Mouse (Mus musculus): ENCODE data around the gene Hist1h4k. TPM values are rescaled to one million over a fixed set of nuclear protein-coding genes. Genes with fewer than 3 reads are reported as not detected.

Hist1h4k gene
- not detected for polyA plus RNA-seq (2015; fragmentation: Illumina TruSeq; extraction: RNeasy Lipid Tissue Mini Kit (QIAGEN cat#74804); ENCODE audit: insufficient read depth, low read depth, low replicate concordance)

DNA sequence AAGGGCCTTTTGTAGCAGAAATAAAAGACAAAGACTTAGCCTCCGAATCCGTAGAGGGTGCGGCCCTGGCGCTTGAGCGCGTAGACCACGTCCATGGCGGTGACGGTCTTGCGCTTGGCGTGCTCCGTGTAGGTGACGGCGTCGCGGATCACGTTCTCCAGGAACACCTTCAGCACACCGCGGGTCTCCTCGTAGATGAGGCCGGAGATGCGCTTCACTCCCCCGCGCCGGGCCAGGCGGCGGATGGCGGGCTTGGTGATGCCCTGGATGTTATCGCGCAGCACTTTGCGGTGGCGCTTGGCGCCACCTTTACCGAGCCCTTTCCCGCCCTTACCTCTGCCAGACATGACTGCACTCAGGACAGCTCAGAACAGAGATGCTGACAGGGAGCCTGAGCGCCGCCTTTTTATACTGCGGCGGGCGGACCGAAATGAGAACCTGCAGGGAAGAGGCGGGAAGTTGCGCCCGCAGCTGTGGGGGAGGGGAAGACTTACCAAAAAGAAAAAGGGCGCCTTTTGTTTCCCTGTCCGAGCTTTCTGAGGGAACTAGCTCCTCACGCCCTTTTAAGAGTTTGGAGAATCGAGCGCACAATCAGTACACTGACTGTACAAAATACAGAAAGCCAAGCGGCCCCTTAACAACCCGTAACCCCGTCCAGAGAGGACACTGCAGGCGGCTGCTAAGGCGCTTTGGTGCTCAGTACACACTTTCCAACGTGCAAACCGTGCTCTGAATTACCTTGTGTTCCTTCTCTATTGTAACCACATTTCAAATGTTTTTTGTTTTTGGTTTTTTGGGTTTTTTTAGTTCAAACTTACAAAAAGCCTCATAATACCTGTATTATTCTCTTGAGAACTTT, at the start of gene Hist1h4k:
TSS of gene Hist1h4k (minus strand) at position 347 of the 859 bp plus-strand sequence.

DNA sequence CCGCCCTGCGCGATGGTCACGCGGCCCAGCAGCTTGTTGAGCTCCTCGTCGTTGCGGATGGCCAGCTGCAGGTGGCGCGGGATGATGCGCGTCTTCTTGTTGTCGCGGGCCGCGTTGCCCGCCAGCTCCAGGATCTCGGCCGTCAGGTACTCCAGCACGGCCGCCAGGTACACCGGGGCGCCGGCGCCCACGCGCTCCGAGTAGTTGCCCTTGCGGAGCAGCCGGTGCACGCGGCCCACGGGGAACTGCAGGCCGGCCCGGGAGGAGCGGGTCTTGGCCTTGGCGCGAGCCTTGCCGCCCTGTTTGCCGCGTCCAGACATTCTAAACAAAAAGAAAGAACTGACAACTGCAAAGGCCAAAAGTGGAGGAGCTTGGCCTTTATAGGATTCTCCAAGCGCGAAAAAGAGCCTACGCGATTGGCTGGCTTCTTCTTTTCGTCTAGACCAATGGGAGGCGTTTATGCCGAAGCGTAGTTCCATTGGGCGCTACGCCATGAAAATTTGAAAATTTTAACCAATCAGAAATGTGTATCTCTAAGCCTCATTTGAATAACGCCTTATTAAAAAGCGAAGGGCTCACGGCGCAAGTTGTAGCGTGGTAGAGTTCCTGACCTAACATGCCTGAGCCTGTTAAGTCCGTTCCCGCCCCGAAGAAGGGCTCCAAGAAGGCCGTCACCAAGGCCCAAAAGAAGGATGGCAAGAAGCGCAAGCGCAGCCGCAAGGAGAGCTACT, 36.8 kb upstream of the Hist1h4k start, which contains the start of the genes Hist1h2an and Hist1h2bp:
TSS of gene Hist1h2an (minus strand) at position 320 of the 731 bp plus-strand sequence.
TSS of gene Hist1h2bp (plus strand) at position 563 of the 731 bp plus-strand sequence.

DNA sequence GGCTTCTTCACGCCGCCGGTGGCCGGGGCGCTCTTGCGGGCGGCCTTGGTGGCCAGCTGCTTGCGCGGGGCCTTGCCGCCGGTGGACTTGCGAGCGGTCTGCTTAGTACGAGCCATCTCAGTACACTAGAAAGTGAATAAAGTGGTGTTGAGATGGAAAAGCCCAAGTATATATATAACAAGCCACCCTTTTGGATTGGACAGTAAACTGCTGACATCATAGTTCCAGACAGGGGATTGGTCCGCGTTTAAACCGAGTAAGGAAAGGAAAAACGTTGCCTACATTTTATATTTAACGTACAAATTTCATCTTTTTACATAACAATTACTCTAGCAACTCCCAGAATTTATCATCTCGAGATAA, 32.9 kb upstream of the Hist1h4k start, which contains the start of gene Hist1h3i:
TSS of gene Hist1h3i (minus strand) at position 116 of the 363 bp plus-strand sequence.

DNA sequence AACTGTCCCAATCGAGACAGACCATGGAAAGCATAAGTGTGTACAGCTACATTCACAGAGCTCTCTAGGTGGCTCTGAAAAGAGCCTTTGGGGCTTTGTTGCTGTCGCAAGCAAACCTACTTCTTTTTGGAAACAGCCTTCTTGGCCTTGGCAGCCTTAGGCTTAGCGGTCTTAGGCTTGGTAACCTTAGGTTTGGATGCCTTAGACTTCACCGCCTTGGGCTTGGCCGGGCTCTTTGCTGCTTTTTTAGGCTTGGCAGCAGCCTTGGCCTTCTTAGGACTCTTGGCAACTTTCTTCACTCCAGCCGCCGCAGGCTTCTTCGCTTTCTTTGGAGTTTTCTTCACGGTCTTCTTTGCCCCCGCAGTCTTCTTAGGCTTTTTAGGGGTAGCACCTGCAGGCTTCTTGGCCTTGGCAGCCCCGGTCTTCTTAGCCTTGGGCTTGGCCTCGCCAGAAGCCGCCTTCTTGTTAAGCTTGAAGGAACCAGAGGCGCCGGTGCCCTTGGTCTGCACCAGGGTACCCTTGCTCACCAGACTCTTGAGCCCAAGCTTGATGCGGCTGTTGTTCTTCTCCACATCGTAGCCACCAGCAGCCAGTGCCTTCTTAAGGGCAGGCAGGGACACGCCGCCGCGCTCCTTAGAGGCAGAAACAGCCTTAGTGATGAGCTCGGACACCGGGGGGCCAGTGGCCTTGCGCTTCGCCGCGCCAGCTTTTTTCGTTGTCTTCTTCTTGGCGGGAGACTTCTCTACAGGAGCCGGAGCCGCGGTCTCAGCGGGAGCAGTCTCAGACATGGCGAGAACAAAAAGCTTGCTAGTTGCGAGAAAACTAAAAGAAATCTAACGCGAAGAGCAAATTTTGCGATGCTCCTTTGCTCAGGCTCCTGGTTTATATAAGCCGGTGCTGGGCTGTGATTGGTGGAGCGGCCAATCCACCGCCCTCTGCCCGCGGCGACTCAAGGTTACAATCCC, 29.7 kb upstream of the Hist1h4k start, which contains the start of gene Hist1h1b:
TSS of gene Hist1h1b (minus strand) at position 859 of the 965 bp plus-strand sequence.

DNA sequence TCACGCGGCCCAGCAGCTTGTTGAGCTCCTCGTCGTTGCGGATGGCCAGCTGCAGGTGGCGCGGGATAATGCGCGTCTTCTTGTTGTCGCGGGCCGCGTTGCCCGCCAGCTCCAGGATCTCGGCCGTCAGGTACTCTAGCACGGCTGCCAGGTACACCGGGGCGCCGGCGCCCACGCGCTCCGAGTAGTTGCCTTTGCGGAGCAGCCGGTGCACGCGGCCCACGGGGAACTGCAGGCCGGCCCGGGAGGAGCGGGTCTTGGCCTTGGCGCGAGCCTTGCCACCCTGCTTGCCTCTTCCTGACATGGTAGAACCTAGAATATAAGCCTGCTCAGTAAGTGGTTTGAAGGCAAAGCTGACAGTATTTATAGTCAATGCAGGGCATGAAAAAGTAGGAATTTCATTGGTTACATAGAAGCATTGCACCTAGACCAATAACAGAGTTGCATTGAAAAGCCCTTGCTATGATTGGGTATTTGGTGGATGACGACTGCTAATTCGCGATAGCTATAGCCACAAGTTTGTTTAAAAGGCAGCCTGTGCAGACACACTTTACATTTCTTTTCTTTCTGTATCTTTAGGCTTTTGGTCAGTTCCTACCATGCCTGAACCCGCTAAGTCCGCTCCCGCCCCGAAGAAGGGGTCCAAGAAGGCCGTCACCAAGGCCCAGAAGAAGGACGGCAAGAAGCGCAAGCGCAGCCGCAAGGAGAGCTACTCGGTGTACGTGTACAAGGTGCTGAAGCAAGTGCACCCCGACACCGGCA, 3.4 kb upstream of the Hist1h4k start, which contains the start of the genes Hist1h2ak and Hist1h2bn:
TSS of gene Hist1h2ak (minus strand) at position 304 of the 762 bp plus-strand sequence.
TSS of gene Hist1h2bn (plus strand) at position 600 of the 762 bp plus-strand sequence.

DNA sequence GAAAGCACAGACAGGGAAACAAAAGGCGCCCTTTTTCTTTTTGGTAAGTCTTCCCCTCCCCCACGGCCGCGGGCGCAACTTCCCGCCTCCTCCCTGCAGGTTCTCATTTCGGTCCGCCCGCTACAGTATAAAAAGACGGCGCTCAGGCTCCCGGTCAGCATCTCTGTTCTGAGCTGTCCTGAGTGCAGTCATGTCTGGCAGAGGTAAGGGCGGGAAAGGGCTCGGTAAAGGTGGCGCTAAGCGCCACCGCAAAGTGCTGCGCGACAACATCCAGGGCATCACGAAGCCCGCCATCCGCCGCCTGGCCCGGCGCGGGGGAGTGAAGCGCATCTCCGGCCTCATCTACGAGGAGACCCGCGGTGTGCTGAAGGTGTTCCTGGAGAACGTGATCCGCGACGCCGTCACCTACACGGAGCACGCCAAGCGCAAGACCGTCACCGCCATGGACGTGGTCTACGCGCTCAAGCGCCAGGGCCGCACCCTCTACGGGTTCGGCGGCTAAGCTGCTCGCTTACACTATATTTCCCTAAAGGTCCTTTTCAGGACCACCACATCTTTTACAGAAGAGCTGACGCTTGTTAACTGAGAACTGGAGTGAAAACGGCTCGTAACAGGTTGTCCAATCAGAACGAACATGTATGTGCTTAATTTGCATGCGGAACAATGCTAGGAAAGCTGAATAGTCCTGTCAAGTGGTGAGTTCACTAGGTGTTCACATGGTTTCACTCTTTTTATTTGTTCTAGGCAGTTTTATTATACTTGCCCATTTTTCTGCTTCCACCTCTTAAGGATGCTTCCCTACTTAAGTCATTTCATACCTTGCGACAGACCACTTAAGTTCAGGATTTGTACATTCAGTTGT, 15.2 kb downstream of the Hist1h4k start, which contains the start of gene Hist1h4j:
TSS of gene Hist1h4j (plus strand) at position 159 of the 862 bp plus-strand sequence.

DNA sequence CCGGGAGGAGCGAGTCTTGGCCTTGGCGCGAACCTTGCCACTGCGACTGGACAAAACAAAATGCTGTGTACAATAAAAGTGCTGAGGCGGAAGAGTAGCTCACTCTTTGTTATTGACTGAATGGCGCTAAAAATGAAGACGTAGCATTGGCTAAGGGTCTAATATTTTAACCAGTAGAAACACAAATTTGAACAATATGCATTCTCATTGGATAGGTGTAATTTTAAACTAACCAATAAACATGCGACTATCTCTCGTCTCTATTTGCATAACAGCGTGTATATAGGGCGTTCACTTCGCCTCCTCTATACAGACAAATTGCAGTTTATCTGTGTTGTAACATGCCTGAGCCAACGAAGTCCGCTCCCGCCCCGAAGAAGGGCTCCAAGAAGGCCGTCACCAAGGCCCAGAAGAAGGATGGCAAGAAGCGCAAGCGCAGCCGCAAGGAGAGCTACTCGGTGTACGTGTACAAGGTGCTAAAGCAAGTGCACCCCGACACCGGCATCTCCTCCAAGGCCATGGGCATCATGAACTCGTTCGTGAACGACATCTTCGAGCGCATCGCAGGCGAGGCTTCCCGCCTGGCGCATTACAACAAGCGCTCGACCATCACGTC, 28.4 kb downstream of the Hist1h4k start, which contains the start of gene Hist1h2bm:
TSS of gene Hist1h2bm (plus strand) at position 288 of the 616 bp plus-strand sequence.

DNA sequence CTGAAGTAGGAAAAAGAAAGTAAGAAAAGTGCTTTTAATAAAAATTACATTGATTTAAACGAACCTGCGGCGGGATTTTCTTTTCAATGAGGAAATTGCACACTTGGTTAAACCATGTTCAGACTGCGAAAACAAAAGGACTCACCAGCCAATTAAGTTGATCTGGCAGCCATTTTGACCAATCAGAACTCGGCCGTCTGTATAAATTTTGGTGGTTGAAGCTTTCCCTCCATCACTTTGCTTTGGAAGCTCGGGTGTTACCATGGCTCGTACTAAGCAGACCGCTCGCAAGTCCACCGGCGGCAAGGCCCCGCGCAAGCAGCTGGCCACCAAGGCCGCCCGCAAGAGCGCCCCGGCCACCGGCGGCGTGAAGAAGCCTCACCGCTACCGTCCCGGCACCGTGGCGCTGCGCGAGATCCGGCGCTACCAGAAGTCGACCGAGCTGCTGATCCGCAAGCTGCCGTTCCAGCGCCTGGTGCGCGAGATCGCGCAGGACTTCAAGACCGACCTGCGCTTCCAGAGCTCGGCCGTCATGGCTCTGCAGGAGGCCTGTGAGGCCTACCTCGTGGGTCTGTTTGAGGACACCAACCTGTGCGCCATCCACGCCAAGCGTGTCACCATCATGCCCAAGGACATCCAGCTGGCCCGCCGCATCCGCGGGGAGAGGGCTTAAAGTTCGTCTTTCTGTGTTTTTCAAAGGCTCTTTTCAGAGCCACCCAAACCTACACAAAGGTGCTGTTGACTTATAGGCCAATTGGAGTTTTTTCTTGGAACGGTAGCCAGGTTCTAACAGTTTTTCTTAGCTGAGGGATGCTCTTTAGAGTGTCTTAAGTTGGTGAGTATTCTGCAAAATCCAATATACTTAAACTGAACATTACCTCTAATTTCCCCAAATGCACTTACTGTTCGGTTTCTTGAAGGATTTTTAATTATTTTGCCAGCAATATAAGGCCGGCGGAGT, 32.6 kb downstream of the Hist1h4k start, which contains the start of gene Hist1h3h:
TSS of gene Hist1h3h (plus strand) at position 263 of the 961 bp plus-strand sequence.

DNA sequence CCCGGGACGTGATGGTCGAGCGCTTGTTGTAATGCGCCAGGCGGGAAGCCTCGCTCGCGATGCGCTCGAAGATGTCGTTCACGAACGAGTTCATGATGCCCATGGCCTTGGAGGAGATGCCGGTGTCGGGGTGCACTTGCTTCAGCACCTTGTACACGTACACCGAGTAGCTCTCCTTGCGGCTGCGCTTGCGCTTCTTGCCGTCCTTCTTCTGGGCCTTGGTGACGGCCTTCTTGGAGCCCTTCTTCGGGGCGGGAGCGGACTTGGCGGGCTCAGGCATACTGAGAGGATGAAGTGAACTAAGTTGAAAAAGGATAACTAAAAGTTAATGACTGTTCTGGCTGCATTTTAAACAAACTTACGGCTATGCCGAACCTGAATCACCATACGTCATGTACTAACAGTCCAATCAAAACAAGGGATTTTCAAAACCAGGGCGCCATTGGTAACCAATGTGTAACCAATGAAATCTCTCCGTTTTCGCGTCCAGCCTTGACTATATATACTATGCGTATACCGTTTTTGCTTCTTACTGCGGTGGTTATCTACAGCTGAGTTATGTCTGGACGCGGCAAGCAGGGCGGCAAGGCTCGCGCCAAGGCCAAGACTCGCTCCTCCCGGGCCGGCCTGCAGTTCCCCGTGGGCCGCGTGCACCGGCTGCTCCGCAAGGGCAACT, 34.3 kb downstream of the Hist1h4k start, which contains the start of the genes Hist1h2bl and Hist1h2ai:
TSS of gene Hist1h2bl (minus strand) at position 280 of the 676 bp plus-strand sequence.
TSS of gene Hist1h2ai (plus strand) at position 559 of the 676 bp plus-strand sequence.

Other genes starting within 250 kb of the Hist1h4k start
- not detected for gene Gm11273, start 249.1 kb downstream of the Hist1h4k start, polyA plus RNA-seq (2015; fragmentation: Illumina TruSeq; extraction: RNeasy Lipid Tissue Mini Kit (QIAGEN cat#74804); ENCODE audit: insufficient read depth, low read depth, low replicate concordance)
- gene Zkscan8, start 219.4 kb downstream of the Hist1h4k start, polyA plus RNA-seq (2015; fragmentation: Illumina TruSeq; extraction: RNeasy Lipid Tissue Mini Kit (QIAGEN cat#74804); ENCODE audit: insufficient read depth, low read depth, low replicate concordance) = 2.1 TPM
- gene Olfr1366, start 207.7 kb downstream of the Hist1h4k start, polyA plus RNA-seq (2015; fragmentation: Illumina TruSeq; extraction: RNeasy Lipid Tissue Mini Kit (QIAGEN cat#74804); ENCODE audit: insufficient read depth, low read depth, low replicate concordance) = not detected
- not detected for gene Olfr1535, start 190.6 kb downstream of the Hist1h4k start, polyA plus RNA-seq (2015; fragmentation: Illumina TruSeq; extraction: RNeasy Lipid Tissue Mini Kit (QIAGEN cat#74804); ENCODE audit: insufficient read depth, low read depth, low replicate concordance)
- gene Olfr1364, start 168.7 kb downstream of the Hist1h4k start, polyA plus RNA-seq (2015; fragmentation: Illumina TruSeq; extraction: RNeasy Lipid Tissue Mini Kit (QIAGEN cat#74804); ENCODE audit: insufficient read depth, low read depth, low replicate concordance) = not detected
- gene Olfr1362, start 136.5 kb downstream of the Hist1h4k start, polyA plus RNA-seq (2015; fragmentation: Illumina TruSeq; extraction: RNeasy Lipid Tissue Mini Kit (QIAGEN cat#74804); ENCODE audit: insufficient read depth, low read depth, low replicate concordance) = not detected
- not detected for gene Olfr11, start 108.0 kb downstream of the Hist1h4k start, polyA plus RNA-seq (2015; fragmentation: Illumina TruSeq; extraction: RNeasy Lipid Tissue Mini Kit (QIAGEN cat#74804); ENCODE audit: insufficient read depth, low read depth, low replicate concordance)
- not detected for gene Olfr1361, start 87.1 kb downstream of the Hist1h4k start, polyA plus RNA-seq (2015; fragmentation: Illumina TruSeq; extraction: RNeasy Lipid Tissue Mini Kit (QIAGEN cat#74804); ENCODE audit: insufficient read depth, low read depth, low replicate concordance)
- gene Olfr1360, start 73.1 kb downstream of the Hist1h4k start, polyA plus RNA-seq (2015; fragmentation: Illumina TruSeq; extraction: RNeasy Lipid Tissue Mini Kit (QIAGEN cat#74804); ENCODE audit: insufficient read depth, low read depth, low replicate concordance) = not detected
- not detected for gene Olfr1359, start 52.4 kb downstream of the Hist1h4k start, polyA plus RNA-seq (2015; fragmentation: Illumina TruSeq; extraction: RNeasy Lipid Tissue Mini Kit (QIAGEN cat#74804); ENCODE audit: insufficient read depth, low read depth, low replicate concordance)
- gene Hist1h2bl, start 34.4 kb downstream of the Hist1h4k start, polyA plus RNA-seq (2015; fragmentation: Illumina TruSeq; extraction: RNeasy Lipid Tissue Mini Kit (QIAGEN cat#74804); ENCODE audit: insufficient read depth, low read depth, low replicate concordance) = not detected
- gene Hist1h2ai, start 34.1 kb downstream of the Hist1h4k start, polyA plus RNA-seq (2015; fragmentation: Illumina TruSeq; extraction: RNeasy Lipid Tissue Mini Kit (QIAGEN cat#74804); ENCODE audit: insufficient read depth, low read depth, low replicate concordance) = not detected
- gene Hist1h3h, start 32.8 kb downstream of the Hist1h4k start, polyA plus RNA-seq (2015; fragmentation: Illumina TruSeq; extraction: RNeasy Lipid Tissue Mini Kit (QIAGEN cat#74804); ENCODE audit: insufficient read depth, low read depth, low replicate concordance) = not detected
- gene Hist1h2bm, start 28.5 kb downstream of the Hist1h4k start, polyA plus RNA-seq (2015; fragmentation: Illumina TruSeq; extraction: RNeasy Lipid Tissue Mini Kit (QIAGEN cat#74804); ENCODE audit: insufficient read depth, low read depth, low replicate concordance) = not detected
- gene Hist1h4j, start 15.4 kb downstream of the Hist1h4k start, polyA plus RNA-seq (2015; fragmentation: Illumina TruSeq; extraction: RNeasy Lipid Tissue Mini Kit (QIAGEN cat#74804); ENCODE audit: insufficient read depth, low read depth, low replicate concordance) = not detected
- not detected for gene Hist1h2ak, start 3.3 kb upstream of the Hist1h4k start, polyA plus RNA-seq (2015; fragmentation: Illumina TruSeq; extraction: RNeasy Lipid Tissue Mini Kit (QIAGEN cat#74804); ENCODE audit: insufficient read depth, low read depth, low replicate concordance)
- not detected for gene Hist1h2bn, start 3.6 kb upstream of the Hist1h4k start, polyA plus RNA-seq (2015; fragmentation: Illumina TruSeq; extraction: RNeasy Lipid Tissue Mini Kit (QIAGEN cat#74804); ENCODE audit: insufficient read depth, low read depth, low replicate concordance)
- gene Hist1h1b, start 30.1 kb upstream of the Hist1h4k start, polyA plus RNA-seq (2015; fragmentation: Illumina TruSeq; extraction: RNeasy Lipid Tissue Mini Kit (QIAGEN cat#74804); ENCODE audit: insufficient read depth, low read depth, low replicate concordance) = not detected
- not detected for gene Hist1h3i, start 32.9 kb upstream of the Hist1h4k start, polyA plus RNA-seq (2015; fragmentation: Illumina TruSeq; extraction: RNeasy Lipid Tissue Mini Kit (QIAGEN cat#74804); ENCODE audit: insufficient read depth, low read depth, low replicate concordance)
- gene Hist1h2an, start 36.7 kb upstream of the Hist1h4k start, polyA plus RNA-seq (2015; fragmentation: Illumina TruSeq; extraction: RNeasy Lipid Tissue Mini Kit (QIAGEN cat#74804); ENCODE audit: insufficient read depth, low read depth, low replicate concordance) = not detected
- gene Hist1h2bp, start 37.0 kb upstream of the Hist1h4k start, polyA plus RNA-seq (2015; fragmentation: Illumina TruSeq; extraction: RNeasy Lipid Tissue Mini Kit (QIAGEN cat#74804); ENCODE audit: insufficient read depth, low read depth, low replicate concordance) = not detected
- gene Hist1h2bq, start 59.7 kb upstream of the Hist1h4k start, polyA plus RNA-seq (2015; fragmentation: Illumina TruSeq; extraction: RNeasy Lipid Tissue Mini Kit (QIAGEN cat#74804); ENCODE audit: insufficient read depth, low read depth, low replicate concordance) = not detected
- not detected for gene Hist1h2ao, start 60.0 kb upstream of the Hist1h4k start, polyA plus RNA-seq (2015; fragmentation: Illumina TruSeq; extraction: RNeasy Lipid Tissue Mini Kit (QIAGEN cat#74804); ENCODE audit: insufficient read depth, low read depth, low replicate concordance)
- not detected for gene Hist1h4m, start 61.2 kb upstream of the Hist1h4k start, polyA plus RNA-seq (2015; fragmentation: Illumina TruSeq; extraction: RNeasy Lipid Tissue Mini Kit (QIAGEN cat#74804); ENCODE audit: insufficient read depth, low read depth, low replicate concordance)
- gene Hist1h4n, start 81.7 kb upstream of the Hist1h4k start, polyA plus RNA-seq (2015; fragmentation: Illumina TruSeq; extraction: RNeasy Lipid Tissue Mini Kit (QIAGEN cat#74804); ENCODE audit: insufficient read depth, low read depth, low replicate concordance) = not detected
- not detected for gene Hist1h2ap, start 83.0 kb upstream of the Hist1h4k start, polyA plus RNA-seq (2015; fragmentation: Illumina TruSeq; extraction: RNeasy Lipid Tissue Mini Kit (QIAGEN cat#74804); ENCODE audit: insufficient read depth, low read depth, low replicate concordance)
- 0.76 TPM for gene Hist1h2br, start 83.2 kb upstream of the Hist1h4k start, polyA plus RNA-seq (2015; fragmentation: Illumina TruSeq; extraction: RNeasy Lipid Tissue Mini Kit (QIAGEN cat#74804); ENCODE audit: insufficient read depth, low read depth, low replicate concordance)
- gene Zfp184, start 194.6 kb upstream of the Hist1h4k start, polyA plus RNA-seq (2015; fragmentation: Illumina TruSeq; extraction: RNeasy Lipid Tissue Mini Kit (QIAGEN cat#74804); ENCODE audit: insufficient read depth, low read depth, low replicate concordance) = 1.2 TPM
- gene Pom121l2, start 230.7 kb upstream of the Hist1h4k start, polyA plus RNA-seq (2015; fragmentation: Illumina TruSeq; extraction: RNeasy Lipid Tissue Mini Kit (QIAGEN cat#74804); ENCODE audit: insufficient read depth, low read depth, low replicate concordance) = not detected